Mouse (Mus musculus) embryonic facial prominence, embryonic 15.5 days (tissue): ENCODE measurements at regions not wholly inside any gene's neighbourhood (a gene's known extent, or its start where the extent isn't known, plus 50 kb on each side); places are given as distances from the start of the nearest gene placed in this dataset.
"Not testable (repeated sequence)": the region's sequence is repeated elsewhere in the genome, so short reads cannot be mapped to it uniquely, and the experiment has no call there.

Experiments used
- ATAC-seq: fragments of 200-750 bp; cut with Nextera tagmentation; 2 replicates; pipeline ENCODE4 v1.8.0; 2017; ENCODE audit warnings: low read depth, moderate TSS enrichment; ENCODE audit not compliant: insufficient number of reproducible peaks, low FRiP score, low TSS enrichment
- H3K27ac ChIP-seq: fragments of 300-500 bp; sonication (generic); replicated peaks from 2 replicates; pipeline ENCODE4 v1.5.1; 2015; ENCODE audit warnings: mild to moderate bottlenecking, inconsistent platforms
- H3K27me3 ChIP-seq: fragments of 300-500 bp; sonication (generic); 2 replicates; pipeline ENCODE4 v1.6.1; 2015; ENCODE audit warnings: inconsistent platforms
- H3K36me3 ChIP-seq: fragments of 300-500 bp; sonication (generic); 2 replicates; pipeline ENCODE4 v1.6.1; 2015; ENCODE audit warnings: mild to moderate bottlenecking, inconsistent platforms
- H3K4me1 ChIP-seq: fragments of 300-500 bp; sonication (generic); 2 replicates; pipeline ENCODE4 v1.6.1; 2015; ENCODE audit warnings: inconsistent platforms
- H3K4me2 ChIP-seq: fragments of 300-500 bp; sonication (generic); replicated peaks from 2 replicates; pipeline ENCODE4 v1.6.1; 2015; ENCODE audit warnings: mild to moderate bottlenecking, inconsistent platforms
- H3K4me3 ChIP-seq: fragments of 300-500 bp; sonication (generic); replicated peaks from 2 replicates; pipeline ENCODE4 v1.5.1; 2015; ENCODE audit warnings: mild to moderate bottlenecking, inconsistent platforms
- H3K9ac ChIP-seq: fragments of 300-500 bp; sonication (generic); 2 replicates; pipeline ENCODE4 v1.6.1; 2015; ENCODE audit warnings: inconsistent platforms
- H3K9me3 ChIP-seq: fragments of 300-500 bp; sonication (generic); replicated peaks from 2 replicates; pipeline ENCODE4 v1.6.1; 2016; ENCODE audit warnings: inconsistent platforms
- WGBS: fragments of 180-500 bp; shearing (Covaris S2); methylation state at CpG from one replicate; pipeline ENCODE4 v1.1.7; 2015; 5-methylcytosine and 5-hydroxymethylcytosine counted together

DNA sequence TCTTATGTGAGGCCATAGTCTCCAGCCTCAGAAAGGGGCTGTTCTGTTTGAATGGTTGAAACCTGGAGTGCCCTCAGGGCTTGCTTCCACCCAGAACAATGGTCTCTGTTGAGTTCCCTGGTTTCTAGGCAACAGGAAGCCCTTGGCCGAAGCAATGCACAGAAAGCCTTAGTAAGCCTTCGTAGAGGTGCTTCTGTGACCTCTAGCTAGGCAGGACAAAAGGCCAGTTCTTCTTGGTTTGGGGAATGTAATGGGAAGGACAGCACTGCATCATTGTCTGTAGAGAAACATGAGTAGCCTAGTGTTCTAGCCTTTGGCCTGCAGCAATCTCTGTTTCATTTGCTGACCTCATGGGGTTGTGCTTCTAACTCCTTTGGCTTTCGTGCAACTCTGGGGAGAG is 447.5 kb upstream of the Fam160b2 start:
- no peak for ATAC-seq
- no peaks in the 10 kb centered on the region for H3K4me1 ChIP-seq
- H3K9ac ChIP-seq: no peak overlapping the region
- H3K9me3 ChIP-seq: no peaks in the 10 kb centered on the region
- H3K4me3 ChIP-seq: no peak overlapping the region
- H3K27me3 ChIP-seq: no peaks in the 10 kb centered on the region
- no peaks in the 10 kb centered on the region for H3K36me3 ChIP-seq
- no peak overlapping the region for H3K27ac ChIP-seq
- H3K4me2 ChIP-seq: no peak overlapping the region
- WGBS: 28% methylated on average over 3 of the region's 3 CpGs

DNA sequence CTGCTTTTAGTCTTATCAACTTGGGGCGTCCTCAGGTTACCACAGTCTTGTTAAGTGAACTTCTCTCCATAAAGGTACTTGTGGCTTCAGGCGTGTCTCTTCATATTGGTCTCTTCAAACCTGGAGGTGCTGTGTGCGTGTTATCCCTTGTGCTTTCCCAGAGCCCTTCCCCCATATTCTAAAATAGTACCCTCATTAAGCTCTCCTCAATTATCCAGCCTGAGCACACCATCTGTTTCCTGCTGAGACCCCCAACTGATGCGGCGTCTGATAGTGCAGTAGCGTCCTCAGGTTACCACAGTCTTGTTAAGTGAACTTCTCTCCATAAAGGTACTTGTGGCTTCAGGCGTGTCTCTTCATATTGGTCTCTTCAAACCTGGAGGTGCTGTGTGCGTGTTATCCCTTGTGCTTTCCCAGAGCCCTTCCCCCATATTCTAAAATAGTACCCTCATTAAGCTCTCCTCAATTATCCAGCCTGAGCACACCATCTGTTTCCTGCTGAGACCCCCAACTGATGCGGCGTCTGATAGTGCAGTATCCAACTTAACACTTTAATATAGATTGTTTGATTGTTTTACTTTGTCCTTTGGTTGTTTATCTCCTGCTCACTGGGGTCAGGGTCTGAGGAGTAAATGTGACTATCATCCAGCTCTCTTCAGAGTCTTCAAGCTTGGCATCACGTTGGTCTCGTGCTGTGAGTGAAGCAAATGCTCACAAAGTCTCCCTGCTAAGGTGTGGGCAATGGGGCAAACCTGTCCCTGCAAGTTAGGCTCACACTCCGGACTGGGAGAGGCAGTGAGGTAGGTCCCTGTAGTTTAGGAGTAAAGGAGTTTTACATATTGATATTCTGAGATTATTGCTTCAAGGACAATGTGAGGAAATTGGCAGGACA is 444.5 kb upstream of the Fam160b2 start:
- H3K9me3 ChIP-seq: not testable (repeated sequence)

DNA sequence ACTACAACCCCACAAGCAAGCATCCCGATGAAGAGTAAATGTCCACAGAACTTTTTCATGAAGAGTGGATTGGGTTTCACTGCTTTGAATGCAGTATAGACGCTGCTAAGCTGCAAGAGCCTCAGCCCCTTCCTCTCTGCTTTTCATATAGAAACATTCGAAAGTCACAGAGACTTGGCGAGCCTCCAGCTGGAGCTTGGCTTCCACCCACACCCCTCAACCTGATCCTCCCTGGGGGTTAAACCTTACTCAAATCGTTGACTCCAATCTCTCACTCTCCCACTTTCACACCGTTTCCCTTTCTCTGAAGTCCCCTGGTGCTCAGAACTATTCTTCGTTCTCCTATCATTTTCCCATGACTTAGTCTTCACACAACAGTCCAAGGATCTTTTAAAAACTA is 437.0 kb upstream of the Fam160b2 start:
- no peak overlapping the region for H3K27ac ChIP-seq
- H3K4me2 ChIP-seq: no peak overlapping the region

More for the DNA sequence above, 444.5 kb upstream of the Fam160b2 start:
- not testable (repeated sequence) for H3K9ac ChIP-seq, H3K27me3 ChIP-seq, H3K4me1 ChIP-seq, H3K27ac ChIP-seq, H3K4me2 ChIP-seq, H3K4me3 ChIP-seq, H3K36me3 ChIP-seq
- 46% methylated on average over 11 of the region's 13 CpGs for WGBS
- ATAC-seq: 0 out of 2 replicates have a peak, but pooled peaks have one; percentile 11

DNA sequence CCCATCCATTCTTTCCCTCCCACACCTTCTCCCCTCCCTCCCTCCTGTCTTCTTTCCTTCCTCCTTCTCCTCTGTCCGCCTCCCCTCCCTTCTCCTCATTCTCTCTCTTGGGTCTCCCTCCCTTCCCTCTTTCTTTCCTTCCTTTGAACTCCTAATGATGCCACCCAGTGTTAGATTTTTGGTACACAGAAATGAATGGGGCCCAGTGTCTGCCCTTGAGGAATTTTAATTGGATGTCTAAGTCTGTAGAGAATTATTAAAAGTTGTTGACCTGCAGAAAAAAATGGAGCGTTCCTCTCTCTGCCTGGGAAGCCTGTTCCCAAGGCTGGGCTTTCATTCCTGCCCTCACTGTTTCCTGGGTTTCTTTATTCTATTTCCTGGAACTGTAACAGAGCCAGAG is 434.0 kb upstream of the Fam160b2 start:
- no peaks in the 10 kb centered on the region for H3K27me3 ChIP-seq
- ATAC-seq: no peak
- H3K9me3 ChIP-seq: no peaks in the 10 kb centered on the region
- no peaks in the 10 kb centered on the region for H3K36me3 ChIP-seq
- no peak overlapping the region for H3K9ac ChIP-seq
- H3K4me2 ChIP-seq: no peak overlapping the region
- H3K4me1 ChIP-seq: no peaks in the 10 kb centered on the region
- 41% methylated on average over 2 of the region's 2 CpGs for WGBS
- H3K4me3 ChIP-seq: no peak overlapping the region
- no peak overlapping the region for H3K27ac ChIP-seq

More for the DNA sequence above, 437.0 kb upstream of the Fam160b2 start:
- H3K9me3 ChIP-seq: no peaks in the 10 kb centered on the region
- no peak overlapping the region for H3K4me3 ChIP-seq
- 17% methylated on average over 7 of the region's 7 CpGs for WGBS
- no peaks in the 10 kb centered on the region for H3K4me1 ChIP-seq
- H3K36me3 ChIP-seq: no peaks in the 10 kb centered on the region
- no peak overlapping the region for H3K9ac ChIP-seq
- H3K27me3 ChIP-seq: no peaks in the 10 kb centered on the region
- no peak for ATAC-seq

DNA sequence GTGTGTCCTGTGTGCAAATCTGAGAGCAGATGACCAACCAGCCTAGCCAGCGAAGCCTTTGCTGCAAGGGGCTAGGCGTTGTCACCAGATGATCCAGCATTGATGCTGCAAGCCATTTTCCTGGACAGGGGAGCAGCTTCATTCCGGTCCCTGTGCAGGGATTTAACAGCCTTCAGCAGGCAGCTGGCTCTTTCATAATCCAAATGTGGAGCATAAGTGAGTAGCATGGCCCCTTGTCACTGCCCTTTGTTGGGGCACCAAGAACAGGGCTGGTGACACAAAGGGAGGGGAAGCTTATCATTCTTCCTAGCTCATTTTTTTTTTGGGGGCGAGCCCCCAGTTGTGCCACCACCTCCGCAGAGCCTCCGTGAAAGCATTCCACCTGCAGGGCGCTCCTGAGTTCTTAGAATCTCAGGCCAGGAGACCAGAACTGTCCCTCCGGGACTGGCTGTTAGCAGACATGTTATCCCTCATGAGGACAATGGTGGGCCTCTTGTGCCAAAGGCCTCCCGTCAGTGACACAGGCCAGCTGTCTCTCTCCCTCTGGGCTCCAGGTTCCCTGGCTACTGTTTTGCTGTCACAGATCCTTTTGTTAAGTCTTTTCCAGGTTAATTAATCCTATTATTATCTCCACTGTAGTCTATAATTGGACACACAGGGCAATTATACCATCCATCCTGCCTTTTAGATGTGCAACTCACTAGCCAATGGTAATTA is 430.7 kb upstream of the Fam160b2 start:
- Histone ChIP-seq H3K4me3 (no peak overlapping the region), H3K27me3 (no peaks in the 10 kb centered on the region), H3K4me2 (no peak overlapping the region), H3K9me3 (no peaks in the 10 kb centered on the region), H3K36me3 (no peaks in the 10 kb centered on the region), H3K4me1 (no peaks in the 10 kb centered on the region), H3K9ac (no peak overlapping the region), H3K27ac (no peak overlapping the region)
- WGBS: 79% methylated on average over 9 of the region's 9 CpGs
- ATAC-seq: no peak
